Mouse (Mus musculus): ENCODE results near the gene Mocs3. TPM values are rescaled to one million over a fixed set of nuclear protein-coding genes. Genes with fewer than 3 reads are reported as not detected.

Mocs3 gene
- polyA plus RNA-seq (2012; rRNA removed) = 27.4 and 44.0 TPM in 2 replicates

DNA sequence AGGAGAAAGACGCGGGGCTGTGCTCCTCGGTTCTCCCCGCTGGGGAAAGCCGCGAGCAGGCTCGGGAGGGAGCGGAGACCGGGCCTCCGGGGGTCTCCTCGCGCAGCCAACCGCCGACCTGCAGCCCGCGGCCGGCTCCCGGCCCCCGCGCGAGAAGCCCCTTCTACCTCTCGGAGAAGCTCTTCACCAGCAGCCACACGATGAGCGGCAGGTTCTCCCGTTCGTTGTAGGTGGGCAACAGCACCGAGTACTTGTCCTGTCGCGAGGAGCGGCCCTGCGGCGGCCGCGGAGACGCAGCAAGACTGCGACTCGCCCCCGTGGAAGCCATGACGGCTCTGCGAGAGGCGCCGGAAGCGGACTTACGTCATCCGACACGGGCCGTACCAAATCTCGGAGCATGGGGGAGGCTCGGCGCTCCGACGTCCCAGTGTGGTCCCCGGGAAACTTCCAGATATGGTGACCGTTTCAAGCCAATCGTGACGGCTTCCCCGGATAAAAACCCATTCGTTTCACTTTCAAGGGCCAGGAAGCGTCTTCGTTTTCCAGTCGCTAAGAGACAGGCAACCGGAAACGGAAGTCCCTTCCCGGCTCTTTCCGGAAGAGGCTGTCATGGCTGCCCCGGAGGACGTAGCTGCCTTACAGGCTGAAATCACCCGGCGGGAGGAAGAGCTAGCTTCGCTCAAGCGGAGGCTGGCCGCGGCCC lies at the start of gene Mocs3, which contains the start of the genes Gm20716 and Dpm1:
Gene Mocs3 (plus strand): TSS at position 597 of the 703 bp plus-strand sequence.
Gene Gm20716 (minus strand): TSS at position 339 of the 703 bp plus-strand sequence.
Gene Dpm1 (minus strand): TSS at position 566 of the 703 bp plus-strand sequence.
- peak; percentile 81 for DNase-seq
- H3K27ac ChIP-seq (ENCODE audit: control insufficient read depth, insufficient read depth, low read length) = peak within 1 kb of the TSS; percentile 43; the same call in 1 of the 2 replicates
- peak; percentile 90 for TF ChIP-seq POLR2A (IDR thresholded peaks at IDR 0.05; ENCODE audit: control insufficient read depth, extremely low read depth, insufficient read depth, low read length, poor library complexity)
- TF ChIP-seq CTCF (IDR thresholded peaks at IDR 0.05; ENCODE audit: borderline replicate concordance, control insufficient read depth, extremely low read depth, insufficient read depth, low read length, poor library complexity) = peak; percentile 19; the same call in 1 of the 2 replicates
- H3K27me3 ChIP-seq (ENCODE audit: control insufficient read depth, insufficient read depth, low read length) = no peaks in the 10 kb centered on the region
- under 1% methylated on average over 73 of the region's 73 CpGs for WGBS
- peaks cover 14% of the 10 kb centered on the region for H3K36me3 ChIP-seq (ENCODE audit: control insufficient read depth, insufficient read depth, low read length)
- H3K4me1 ChIP-seq (replicated peaks; ENCODE audit: control insufficient read depth, insufficient read depth, low read length) = peaks cover 17% of the 10 kb centered on the region
- peak within 1 kb of the TSS; percentile 92 for H3K4me3 ChIP-seq (ENCODE audit: control insufficient read depth, insufficient read depth, low read length)

GRCm38 (mm10) chr2:168191856-168192255 lies 38.6 kb upstream of the Mocs3 start:
- Histone ChIP-seq H3K4me3 (ENCODE audit: control insufficient read depth, insufficient read depth, low read length) (no peak overlapping the region), H3K36me3 (ENCODE audit: control insufficient read depth, insufficient read depth, low read length) (peaks cover 16% of the 10 kb centered on the region), H3K27ac (ENCODE audit: control insufficient read depth, insufficient read depth, low read length) (no peak overlapping the region), H3K27me3 (ENCODE audit: control insufficient read depth, insufficient read depth, low read length) (no peaks in the 10 kb centered on the region), H3K4me1 (replicated peaks; ENCODE audit: control insufficient read depth, insufficient read depth, low read length) (0 out of 2 replicates have a peak, but pooled peaks cover 4% of the 10 kb centered on the region)
- TF ChIP-seq CTCF (IDR thresholded peaks at IDR 0.05; ENCODE audit: borderline replicate concordance, control insufficient read depth, extremely low read depth, insufficient read depth, low read length, poor library complexity) = no peak
- no peak for TF ChIP-seq POLR2A (IDR thresholded peaks at IDR 0.05; ENCODE audit: control insufficient read depth, extremely low read depth, insufficient read depth, low read length, poor library complexity)
- no peak for DNase-seq
- WGBS = 92% methylated on average over 2 of the region's 2 CpGs

DNA sequence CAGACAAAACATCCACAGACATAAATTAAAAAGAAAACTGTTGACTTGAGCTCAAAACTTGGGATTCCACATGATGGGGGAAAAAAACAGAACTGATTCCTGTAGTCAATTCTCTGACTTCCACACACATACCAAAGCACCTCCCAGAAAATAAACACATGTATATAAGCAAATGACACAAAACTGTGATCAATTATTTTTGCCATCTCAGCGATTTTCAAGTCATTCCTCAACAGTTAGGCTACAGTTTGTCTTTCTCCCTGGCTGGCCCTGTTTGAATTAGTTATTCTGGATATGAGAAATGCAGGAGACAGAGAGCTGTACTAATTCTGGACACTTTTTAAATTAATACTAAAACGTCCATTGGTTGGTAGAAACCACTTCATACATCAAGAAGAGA lies 36.7 kb upstream of the Mocs3 start:
- TF ChIP-seq CTCF (IDR thresholded peaks at IDR 0.05; ENCODE audit: borderline replicate concordance, control insufficient read depth, extremely low read depth, insufficient read depth, low read length, poor library complexity) (no peak), POLR2A (IDR thresholded peaks at IDR 0.05; ENCODE audit: control insufficient read depth, extremely low read depth, insufficient read depth, low read length, poor library complexity) (no peak)
- no peak overlapping the region for H3K4me3 ChIP-seq (ENCODE audit: control insufficient read depth, insufficient read depth, low read length)
- WGBS = 65% methylated on average over 2 of the region's 2 CpGs
- H3K4me1 ChIP-seq (replicated peaks; ENCODE audit: control insufficient read depth, insufficient read depth, low read length) = 0 out of 2 replicates have a peak, but pooled peaks cover 4% of the 10 kb centered on the region
- no peak overlapping the region for H3K27ac ChIP-seq (ENCODE audit: control insufficient read depth, insufficient read depth, low read length)
- peaks cover 10% of the 10 kb centered on the region for H3K36me3 ChIP-seq (ENCODE audit: control insufficient read depth, insufficient read depth, low read length)
- no peak for DNase-seq
- H3K27me3 ChIP-seq (ENCODE audit: control insufficient read depth, insufficient read depth, low read length) = no peaks in the 10 kb centered on the region

DNA sequence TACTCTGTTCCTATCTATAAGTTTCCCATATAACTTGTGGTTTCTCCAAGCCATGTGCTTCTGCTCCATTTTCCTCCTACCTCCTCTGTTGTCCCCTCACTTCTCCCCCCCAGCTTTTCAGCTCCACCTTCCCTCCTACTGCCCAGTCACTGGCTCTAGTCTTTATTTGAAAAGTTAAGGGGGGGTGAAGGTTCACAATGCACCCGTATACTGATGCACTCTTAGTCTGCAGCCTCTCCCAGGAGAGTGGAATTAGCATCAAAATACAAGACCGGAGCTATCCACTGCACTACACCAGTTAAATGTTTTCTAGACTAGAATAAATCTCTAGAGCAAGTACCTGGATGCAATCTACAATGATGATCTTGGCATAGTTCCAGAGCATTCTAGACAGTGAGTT lies 34.7 kb upstream of the Mocs3 start:
- H3K27ac ChIP-seq (ENCODE audit: control insufficient read depth, insufficient read depth, low read length) = no peak overlapping the region
- peaks cover 10% of the 10 kb centered on the region for H3K36me3 ChIP-seq (ENCODE audit: control insufficient read depth, insufficient read depth, low read length)
- no peak overlapping the region for H3K4me3 ChIP-seq (ENCODE audit: control insufficient read depth, insufficient read depth, low read length)
- WGBS = 90% methylated on average over 2 of the region's 2 CpGs
- no peaks in the 10 kb centered on the region for H3K27me3 ChIP-seq (ENCODE audit: control insufficient read depth, insufficient read depth, low read length)
- H3K4me1 ChIP-seq (replicated peaks; ENCODE audit: control insufficient read depth, insufficient read depth, low read length) = peaks cover 10% of the 10 kb centered on the region; the same call in 1 of the 2 replicates
- DNase-seq = no peak
- TF ChIP-seq POLR2A (IDR thresholded peaks at IDR 0.05; ENCODE audit: control insufficient read depth, extremely low read depth, insufficient read depth, low read length, poor library complexity) = no peak
- TF ChIP-seq CTCF (IDR thresholded peaks at IDR 0.05; ENCODE audit: borderline replicate concordance, control insufficient read depth, extremely low read depth, insufficient read depth, low read length, poor library complexity) = no peak

DNA sequence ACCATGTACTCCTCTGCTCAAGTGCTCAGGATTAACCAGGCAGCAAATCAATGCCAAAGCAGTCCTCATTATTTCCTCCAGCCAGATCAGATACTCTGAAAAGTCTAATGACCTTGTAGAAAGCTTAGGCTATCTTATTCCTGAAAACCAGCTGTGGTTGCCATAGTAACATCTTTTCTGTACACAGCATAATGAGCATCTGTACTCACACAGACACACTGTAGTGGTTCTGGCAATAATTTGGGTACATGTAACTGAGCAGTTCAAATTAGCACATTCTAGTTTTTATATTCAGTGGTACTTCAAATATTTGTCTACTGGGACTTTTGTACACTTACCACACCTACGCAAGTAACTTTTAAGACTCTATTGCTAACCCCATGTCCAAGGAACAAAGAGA lies 32.0 kb upstream of the Mocs3 start:
- H3K4me1 ChIP-seq (replicated peaks; ENCODE audit: control insufficient read depth, insufficient read depth, low read length) = peaks cover 7% of the 10 kb centered on the region; the same call in 1 of the 2 replicates
- peaks cover 10% of the 10 kb centered on the region for H3K36me3 ChIP-seq (ENCODE audit: control insufficient read depth, insufficient read depth, low read length)
- TF ChIP-seq CTCF (IDR thresholded peaks at IDR 0.05; ENCODE audit: borderline replicate concordance, control insufficient read depth, extremely low read depth, insufficient read depth, low read length, poor library complexity) = no peak
- TF ChIP-seq POLR2A (IDR thresholded peaks at IDR 0.05; ENCODE audit: control insufficient read depth, extremely low read depth, insufficient read depth, low read length, poor library complexity) = no peak
- no peak overlapping the region for H3K4me3 ChIP-seq (ENCODE audit: control insufficient read depth, insufficient read depth, low read length)
- no peak overlapping the region for H3K27ac ChIP-seq (ENCODE audit: control insufficient read depth, insufficient read depth, low read length)
- 98% methylated on average over 1 of the region's 1 CpGs for WGBS
- no peaks in the 10 kb centered on the region for H3K27me3 ChIP-seq (ENCODE audit: control insufficient read depth, insufficient read depth, low read length)
- DNase-seq = no peak

DNA sequence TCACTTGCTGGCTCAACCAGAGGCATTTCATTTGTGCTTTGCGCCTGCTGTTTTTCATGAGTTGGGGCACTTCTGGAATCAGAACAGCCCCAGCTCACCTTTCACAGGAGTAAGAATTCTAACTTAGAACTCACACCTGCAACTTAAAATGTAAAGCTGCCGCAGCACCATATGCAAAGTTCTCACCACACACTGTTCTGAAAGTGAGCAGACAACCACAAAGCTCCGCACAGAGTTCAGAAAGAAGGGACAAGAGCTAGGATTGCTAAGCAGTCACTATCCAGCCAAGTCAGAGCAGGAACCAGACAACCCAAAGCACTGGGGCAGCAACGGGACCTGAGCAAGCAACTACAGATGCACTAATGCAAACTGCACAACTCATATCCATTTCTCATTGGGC lies 30.9 kb upstream of the Mocs3 start:
- Histone ChIP-seq H3K36me3 (ENCODE audit: control insufficient read depth, insufficient read depth, low read length) (peaks cover 10% of the 10 kb centered on the region), H3K4me1 (replicated peaks; ENCODE audit: control insufficient read depth, insufficient read depth, low read length) (peaks cover 9% of the 10 kb centered on the region)
- no peak for DNase-seq

More for the DNA sequence above, 30.9 kb upstream of the Mocs3 start:
- no peak for TF ChIP-seq CTCF (IDR thresholded peaks at IDR 0.05; ENCODE audit: borderline replicate concordance, control insufficient read depth, extremely low read depth, insufficient read depth, low read length, poor library complexity)
- TF ChIP-seq POLR2A (IDR thresholded peaks at IDR 0.05; ENCODE audit: control insufficient read depth, extremely low read depth, insufficient read depth, low read length, poor library complexity) = no peak
- no peak overlapping the region for H3K4me3 ChIP-seq (ENCODE audit: control insufficient read depth, insufficient read depth, low read length)
- H3K27me3 ChIP-seq (ENCODE audit: control insufficient read depth, insufficient read depth, low read length) = no peaks in the 10 kb centered on the region
- no peak overlapping the region for H3K27ac ChIP-seq (ENCODE audit: control insufficient read depth, insufficient read depth, low read length)
- 72% methylated on average over 4 of the region's 4 CpGs for WGBS
